Mouse (Mus musculus) small intestine, adult 2 months (tissue): Measurements from ENCODE around the gene 6030452D12Rik. TPM values are rescaled to one million over a fixed set of nuclear protein-coding genes. Genes with fewer than 3 reads are reported as not detected.

Source experiments
- H3K27ac ChIP-seq: fragments of 200-500 bp; 2 replicates; pipeline ENCODE4 v1.5.1; 2012; ENCODE audit warnings: low read depth, low read length, control low read depth, inconsistent platforms; ENCODE audit not compliant: insufficient read depth
- H3K27me3 ChIP-seq: fragments of 200-500 bp; 2 replicates; pipeline ENCODE4 v1.6.1; 2012; ENCODE audit warnings: mild to moderate bottlenecking, moderate library complexity, low read length, inconsistent platforms; ENCODE audit not compliant: control insufficient read depth, insufficient read depth
- H3K36me3 ChIP-seq: fragments of 200-500 bp; 2 replicates; pipeline ENCODE4 v1.6.1; 2012; ENCODE audit warnings: mild to moderate bottlenecking, low read length, control low read depth, inconsistent platforms; ENCODE audit not compliant: control insufficient read depth, insufficient read depth
- H3K4me1 ChIP-seq: fragments of 200-500 bp; 2 replicates; pipeline ENCODE4 v1.6.1; 2012; ENCODE audit warnings: low read length, inconsistent platforms, mixed read lengths; ENCODE audit not compliant: control insufficient read depth, insufficient read depth, insufficient read length
- H3K4me3 ChIP-seq: fragments of 200-500 bp; 2 replicates; pipeline ENCODE4 v1.5.1; 2012; ENCODE audit warnings: low read depth, mild to moderate bottlenecking, control low read depth, inconsistent platforms, low read length, moderate library complexity
- CTCF ChIP-seq: fragments of 200-500 bp; IDR thresholded peaks from 2 replicates; pipeline ENCODE4 v1.5.1; 2012; ENCODE audit warnings: low read depth, mild to moderate bottlenecking, control low read depth, inconsistent platforms, low read length, moderate library complexity, mixed read lengths; ENCODE audit not compliant: insufficient replicate concordance, insufficient read length; ENCODE audit errors: extremely low read depth
- POLR2A ChIP-seq: fragments of 200-500 bp; IDR thresholded peaks from 2 replicates; pipeline ENCODE4 v1.6.1; 2012; ENCODE audit warnings: low read depth, mild to moderate bottlenecking, control low read depth, inconsistent platforms, low read length, moderate library complexity
- WGBS: fragments of 180-500 bp; shearing (Covaris S2); methylation state at CpG from one replicate; pipeline ENCODE4 v1.1.7; 2018; 5-methylcytosine and 5-hydroxymethylcytosine counted together
- polyA plus RNA-seq: library from polyadenylated mRNA; depleted of rRNA; stranded (reverse); fragments of >200 nt; gene quantifications from 2 replicates; pipeline ENCODE4 v1.2.3, GENCODE M21; 2012

Gene 6030452D12Rik
- polyA plus RNA-seq, 1 experiment = not detected

GRCm38 (mm10) chr8:106469485-106469884 is 30.8 kb upstream of the 6030452D12Rik start:
- H3K27me3 ChIP-seq = no peaks in the 10 kb centered on the region
- no peaks in the 10 kb centered on the region for H3K36me3 ChIP-seq
- WGBS = 40% methylated on average over 7 of the region's 7 CpGs
- no peak overlapping the region for H3K27ac ChIP-seq
- TF ChIP-seq CTCF (no peak), POLR2A (no peak)
- H3K4me3 ChIP-seq = no peak overlapping the region
- no peaks in the 10 kb centered on the region for H3K4me1 ChIP-seq

GRCm38 (mm10) chr8:106474001-106474400 is 26.3 kb upstream of the 6030452D12Rik start:
- H3K27ac ChIP-seq = no peak overlapping the region
- H3K4me1 ChIP-seq = no peaks in the 10 kb centered on the region
- H3K27me3 ChIP-seq = no peaks in the 10 kb centered on the region
- no peaks in the 10 kb centered on the region for H3K36me3 ChIP-seq
- no peak for TF ChIP-seq CTCF
- TF ChIP-seq POLR2A = no peak
- whole genome bisulfite sequencing = 72% methylated on average over 5 of the region's 5 CpGs
- no peak overlapping the region for H3K4me3 ChIP-seq

- no peak overlapping the region for H3K27ac ChIP-seq
- H3K27me3 ChIP-seq = peaks cover 3% of the 10 kb centered on the region; the same call in 1 of the 2 replicates
- no peaks in the 10 kb centered on the region for H3K36me3 ChIP-seq
- H3K4me3 ChIP-seq = no peak overlapping the region
- no peaks in the 10 kb centered on the region for H3K4me1 ChIP-seq
- no peak for TF ChIP-seq POLR2A
- no peak for TF ChIP-seq CTCF
- WGBS = 77% methylated on average over 7 of the region's 7 CpGs
Observed at GRCm38 (mm10) chr8:106504241-106504640, 3.9 kb downstream of the 6030452D12Rik start.

- TF ChIP-seq CTCF (no peak), POLR2A (no peak)
- Histone ChIP-seq H3K36me3 (no peaks in the 10 kb centered on the region), H3K27me3 (peaks cover 10% of the 10 kb centered on the region), H3K4me3 (no peak overlapping the region), H3K27ac (no peak overlapping the region), H3K4me1 (no peaks in the 10 kb centered on the region)
- WGBS = 51% methylated on average over 10 of the region's 10 CpGs
Observed at GRCm38 (mm10) chr8:106505328-106505965, 5.1 kb downstream of the 6030452D12Rik start.

- Histone ChIP-seq H3K27me3 (peaks cover 16% of the 10 kb centered on the region), H3K4me3 (no peak overlapping the region), H3K27ac (no peak overlapping the region), H3K36me3 (no peaks in the 10 kb centered on the region), H3K4me1 (peaks cover 4% of the 10 kb centered on the region; the same call in 1 of the 2 replicates)
- TF ChIP-seq CTCF (no peak), POLR2A (no peak)
- 91% methylated on average over 1 of the region's 1 CpGs for WGBS
Observed at GRCm38 (mm10) chr8:106506106-106506505, 5.8 kb downstream of the 6030452D12Rik start.

GRCm38 (mm10) chr8:106507761-106508331 is 7.5 kb downstream of the 6030452D12Rik start:
- Histone ChIP-seq H3K4me3 (peak overlapping the region; percentile 22), H3K4me1 (peaks cover 9% of the 10 kb centered on the region; the same call in 1 of the 2 replicates), H3K27me3 (peaks cover 30% of the 10 kb centered on the region), H3K27ac (no peak overlapping the region), H3K36me3 (no peaks in the 10 kb centered on the region)
- WGBS = 7% methylated on average over 30 of the region's 30 CpGs
- TF ChIP-seq CTCF (no peak), POLR2A (no peak)

- H3K4me1 ChIP-seq = peaks cover 9% of the 10 kb centered on the region; the same call in 1 of the 2 replicates
- H3K36me3 ChIP-seq = no peaks in the 10 kb centered on the region
- no peak overlapping the region for H3K4me3 ChIP-seq
- H3K27ac ChIP-seq = no peak overlapping the region
- H3K27me3 ChIP-seq = peaks cover 30% of the 10 kb centered on the region
- TF ChIP-seq POLR2A = no peak
- TF ChIP-seq CTCF = no peak
- 70% methylated on average over 3 of the region's 3 CpGs for WGBS
Observed at GRCm38 (mm10) chr8:106508456-106508855, 8.1 kb downstream of the 6030452D12Rik start.
